ENCODE assay signal across 8 mouse cellular contexts in the genomic region with DNA sequence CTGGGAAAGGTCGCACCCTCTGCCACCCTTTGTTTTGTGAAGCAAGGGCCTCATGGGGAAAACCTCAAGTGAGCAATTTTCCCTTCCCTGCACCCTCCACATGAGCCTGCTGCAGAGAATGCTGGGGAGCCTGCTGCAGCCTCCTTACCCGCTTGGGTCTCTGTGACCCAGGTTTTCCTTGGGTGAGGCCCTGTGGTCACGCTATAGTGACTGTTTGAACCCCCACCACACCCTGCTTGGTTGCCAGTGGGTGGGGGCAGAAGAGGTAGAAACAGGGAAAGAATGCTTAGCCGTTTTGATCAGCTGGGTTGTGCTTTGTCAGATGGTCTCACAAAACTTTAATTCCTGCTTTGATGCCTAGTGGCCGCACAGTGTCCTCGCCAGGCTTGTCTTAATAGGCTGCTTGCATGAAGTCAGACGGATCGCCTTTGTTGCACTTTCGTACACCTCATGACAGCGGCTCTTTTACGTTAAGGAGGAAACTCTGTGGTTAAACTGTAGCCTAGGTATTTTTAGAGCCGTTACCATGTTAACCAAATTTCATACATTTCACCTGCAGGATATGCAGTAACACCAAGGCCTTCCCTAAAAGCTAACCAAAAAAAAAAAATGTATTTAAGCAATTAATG.
DNase-seq lines count a peak whose midpoint lies in the region; ATAC-seq lines count a peak whose summit lies in the region.

No protein-coding gene starts in this region.

- DNase-seq in CD4-positive helper T cell, adult 2 months (ENCODE audit: low read depth, low spot score): peak; percentile 80
- DNase-seq in Muller cell, postnatal 12 days (ENCODE audit: inconsistent ontology term): peak; percentile 11
- DNase-seq in kidney, postnatal 14 days: peak; percentile 26
- no peak for DNase-seq in left cerebral cortex, adult 11 months (ENCODE audit: low spot score)
- DNase-seq in layer of hippocampus, adult 11-12 months (ENCODE audit: low spot score): no peak
- no peak for DNase-seq in heart, postnatal 4 days
- no peak for DNase-seq in gastrocnemius, adult 18-20 months (ENCODE audit: low spot score)

- ATAC-seq in neutrophil, adult 5-6 weeks (ENCODE audit: extremely low read depth, insufficient number of reproducible peaks, low FRiP score, poor library complexity, severe bottlenecking): peak; percentile 75

Comparison
In these comparisons a context has a peak if more than half of its experiments do, and no peak if none do; other contexts are left out.
1. DNase-seq: peak in CD4-positive helper T cell, adult 2 months (single experiment), Muller cell, postnatal 12 days (single experiment) and kidney, postnatal 14 days (single experiment); none in left cerebral cortex, adult 11 months (single experiment), layer of hippocampus, adult 11-12 months (single experiment), heart, postnatal 4 days (single experiment) and gastrocnemius, adult 18-20 months (single experiment).